Mouse (Mus musculus): ENCODE measurements at regions not wholly inside any gene's neighbourhood (a gene's known extent, or its start where the extent isn't known, plus 50 kb on each side); places are given as distances from the start of the nearest gene placed in this dataset.
A peak's percentile ranks its signal among the peaks of the same experiment; 100 is the strongest.

GRCm38 (mm10) chr7:113621316-113621715, 107.7 kb downstream of the Far1 start:
- no peak for DNase-seq

GRCm38 (mm10) chr7:113621898-113622510, 108.4 kb downstream of the Far1 start:
- DNase-seq: no peak

- no peak for DNase-seq
Observed at GRCm38 (mm10) chr7:113623296-113623695, 109.7 kb downstream of the Far1 start.

GRCm38 (mm10) chr7:113623962-113624361, 110.3 kb downstream of the Far1 start:
- no peak for DNase-seq

GRCm38 (mm10) chr7:113626734-113627133, 113.1 kb downstream of the Far1 start:
- DNase-seq: no peak

GRCm38 (mm10) chr7:113637011-113637600, 123.5 kb downstream of the Far1 start:
- DNase-seq: no peak

- DNase-seq: no peak
Observed at GRCm38 (mm10) chr7:113638098-113638497, 124.5 kb downstream of the Far1 start.

- DNase-seq: no peak
Observed at GRCm38 (mm10) chr7:113642540-113642939, 123.3 kb upstream of the Spon1 start.

- DNase-seq: no peak
Observed at GRCm38 (mm10) chr7:113650631-113651030, 115.2 kb upstream of the Spon1 start.

GRCm38 (mm10) chr7:113651696-113652095, 114.1 kb upstream of the Spon1 start:
- no peak for DNase-seq

GRCm38 (mm10) chr7:113653130-113653529, 112.7 kb upstream of the Spon1 start:
- peak in 1 of 2 experiments; percentile 3 for DNase-seq

GRCm38 (mm10) chr7:113655336-113655735, 110.5 kb upstream of the Spon1 start:
- no peak for DNase-seq

- no peak for DNase-seq
Observed at GRCm38 (mm10) chr7:113672779-113673595, 92.8 kb upstream of the Spon1 start.

- no peak for DNase-seq
Observed at GRCm38 (mm10) chr7:113673596-113673956, 92.2 kb upstream of the Spon1 start.

GRCm38 (mm10) chr7:113682271-113682670, 83.5 kb upstream of the Spon1 start:
- DNase-seq: no peak

- DNase-seq: no peak
Observed at GRCm38 (mm10) chr7:113685349-113685748, 80.4 kb upstream of the Spon1 start.

GRCm38 (mm10) chr7:113686527-113686926, 79.3 kb upstream of the Spon1 start:
- DNase-seq: no peak

- no peak for DNase-seq
Observed at GRCm38 (mm10) chr7:113687566-113687965, 78.2 kb upstream of the Spon1 start.

GRCm38 (mm10) chr7:113688231-113688669, 77.5 kb upstream of the Spon1 start:
- no peak for DNase-seq

GRCm38 (mm10) chr7:113688717-113689116, 77.1 kb upstream of the Spon1 start:
- no peak for DNase-seq

- DNase-seq: no peak
Observed at GRCm38 (mm10) chr7:113689131-113689530, 76.7 kb upstream of the Spon1 start.

GRCm38 (mm10) chr7:113691756-113692155, 74.0 kb upstream of the Spon1 start:
- no peak for DNase-seq

- DNase-seq: no peak
Observed at GRCm38 (mm10) chr7:113693526-113693925, 72.3 kb upstream of the Spon1 start.

- DNase-seq: no peak
Observed at GRCm38 (mm10) chr7:113694466-113694865, 71.3 kb upstream of the Spon1 start.
